Mouse (Mus musculus): Measurements from ENCODE around the gene Prkacb. TPM values are rescaled to one million over a fixed set of nuclear protein-coding genes. Genes with fewer than 3 reads are reported as not detected.

The Prkacb gene
- polyA plus RNA-seq (2016; fragmentation: Nextera tagmentation; extraction: Ambion mirVana) = 22.2 and 23.9 TPM in 2 replicates

DNA sequence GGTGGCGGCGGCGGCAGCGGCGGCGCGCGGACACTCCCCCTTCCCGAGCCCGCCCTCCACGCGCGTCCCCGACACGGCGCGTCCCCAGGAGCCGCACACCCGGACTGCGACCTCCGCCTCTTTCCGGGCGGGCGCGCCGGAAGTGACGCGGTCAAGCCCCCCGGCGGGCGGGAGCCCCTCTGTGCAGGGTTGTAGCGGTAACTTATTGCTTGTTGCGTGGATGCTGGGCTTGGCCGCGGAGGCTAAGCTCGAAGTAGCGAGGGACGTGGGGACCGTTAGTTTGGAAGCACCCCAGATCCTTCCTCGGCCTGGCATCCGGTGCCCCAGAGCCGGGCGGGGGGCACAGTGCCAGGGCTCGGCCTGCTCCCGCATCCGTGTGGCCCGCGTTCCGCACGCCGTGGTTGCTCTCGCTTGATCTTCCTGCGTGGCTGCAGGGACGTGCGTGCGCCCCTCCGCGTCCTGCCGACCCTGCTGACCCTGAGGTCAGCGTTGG, at the start of gene Prkacb:
Gene Prkacb, minus strand, starts transcription at position 90 of the 493 bp plus-strand sequence.
- H3K27ac ChIP-seq = peak within 1 kb of the TSS; percentile 69
- peaks cover 12% of the 10 kb centered on the region for H3K4me1 ChIP-seq
- peak within 1 kb of the TSS; percentile 79 for H3K9ac ChIP-seq
- peak within 1 kb of the TSS; percentile 89 for H3K4me2 ChIP-seq
- ATAC-seq = peak; percentile 89
- H3K4me3 ChIP-seq = peak within 1 kb of the TSS; percentile 78
- H3K9me3 ChIP-seq (replicated peaks) = no peaks in the 10 kb centered on the region
- no peaks in the 10 kb centered on the region for H3K36me3 ChIP-seq
- H3K27me3 ChIP-seq (replicated peaks) = no peaks in the 10 kb centered on the region
- under 1% methylated on average over 60 of the region's 60 CpGs for WGBS (ENCODE audit: insufficient replicate concordance)

DNA sequence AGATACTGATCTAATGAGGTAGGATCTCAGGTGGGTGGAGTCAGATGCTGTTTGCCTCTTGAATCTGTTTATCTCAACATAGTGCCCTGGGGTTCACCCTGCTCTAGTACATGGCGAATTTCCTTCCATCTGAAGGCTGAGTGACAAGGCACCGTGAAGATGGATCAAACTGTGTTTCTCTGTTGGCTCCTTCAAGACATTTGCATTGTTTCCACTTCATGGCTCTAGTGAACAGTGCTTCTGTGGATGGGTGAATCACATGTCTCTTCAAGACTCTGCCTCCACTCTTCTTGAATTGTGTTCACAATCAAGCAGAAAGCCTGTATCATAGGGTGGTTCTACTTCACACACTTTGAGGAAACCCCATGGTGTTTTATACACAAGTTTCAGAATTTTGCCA, 47.5 kb upstream of the Prkacb start:
- 68% methylated on average over 2 of the region's 2 CpGs for WGBS (ENCODE audit: insufficient replicate concordance)

DNA sequence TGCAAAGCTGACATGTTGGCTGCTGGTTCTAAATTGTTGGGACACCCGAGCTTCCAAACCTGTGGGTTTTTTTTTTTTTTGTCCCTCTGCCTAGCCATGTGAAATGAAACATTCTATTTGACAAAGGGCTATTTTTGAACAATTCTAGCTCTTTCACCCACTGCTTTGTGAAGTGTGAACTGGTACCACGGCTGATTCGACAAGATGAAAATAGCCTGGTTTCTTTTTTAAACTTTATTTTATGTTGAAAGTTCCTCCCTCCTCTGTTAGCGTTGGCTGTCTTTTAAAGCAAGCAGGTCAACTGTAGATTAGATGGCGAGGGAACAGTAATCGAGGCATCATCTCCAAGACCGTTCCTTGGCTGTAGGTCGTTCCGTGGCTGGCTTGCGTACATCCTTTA, 44.6 kb upstream of the Prkacb start:
- Histone ChIP-seq H3K36me3 (no peaks in the 10 kb centered on the region), H3K9me3 (replicated peaks) (no peaks in the 10 kb centered on the region), H3K27me3 (replicated peaks) (peaks cover 14% of the 10 kb centered on the region), H3K27ac (no peak overlapping the region), H3K4me3 (no peak overlapping the region), H3K4me1 (no peaks in the 10 kb centered on the region), H3K9ac (no peak overlapping the region), H3K4me2 (no peak overlapping the region)
- 76% methylated on average over 10 of the region's 10 CpGs for WGBS (ENCODE audit: insufficient replicate concordance)
- no peak for ATAC-seq

More for the DNA sequence above, 47.5 kb upstream of the Prkacb start:
- Histone ChIP-seq H3K27me3 (replicated peaks) (no peaks in the 10 kb centered on the region), H3K9ac (no peak overlapping the region), H3K36me3 (no peaks in the 10 kb centered on the region), H3K27ac (no peak overlapping the region), H3K9me3 (replicated peaks) (no peaks in the 10 kb centered on the region), H3K4me2 (no peak overlapping the region), H3K4me3 (no peak overlapping the region), H3K4me1 (no peaks in the 10 kb centered on the region)
- ATAC-seq = no peak

DNA sequence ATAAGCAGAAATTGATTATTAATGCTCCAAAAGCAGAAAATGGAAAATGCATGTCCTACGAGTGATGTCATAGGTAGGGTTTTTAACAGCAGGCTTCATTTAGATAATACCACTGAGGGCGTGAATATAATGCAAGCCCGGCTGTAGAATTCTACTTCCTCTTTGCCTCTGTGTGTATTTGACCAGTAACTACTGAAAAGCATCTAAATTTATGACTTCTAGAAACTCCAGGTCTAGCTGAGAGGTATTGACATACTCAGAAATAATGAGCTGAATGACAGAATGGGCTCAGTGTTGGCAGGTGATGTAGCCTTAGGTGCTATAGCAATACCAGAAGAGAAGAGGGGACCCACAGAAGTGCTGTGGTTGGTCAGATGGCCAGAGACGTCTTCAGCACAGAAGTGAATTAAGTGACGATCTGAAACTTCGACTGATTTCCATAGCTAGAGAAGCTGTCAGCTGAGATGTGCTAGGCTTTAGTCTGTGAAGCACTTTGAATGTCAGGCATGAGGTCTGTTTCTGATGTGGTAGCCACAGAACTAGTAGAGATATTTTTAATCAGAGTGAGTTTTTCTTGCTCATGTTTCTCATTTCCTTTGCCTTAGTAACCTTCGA, 41.8 kb upstream of the Prkacb start:
- Histone ChIP-seq H3K4me2 (no peak overlapping the region), H3K27ac (no peak overlapping the region), H3K9me3 (replicated peaks) (no peaks in the 10 kb centered on the region), H3K27me3 (replicated peaks) (peaks cover 18% of the 10 kb centered on the region), H3K4me1 (no peaks in the 10 kb centered on the region), H3K9ac (no peak overlapping the region), H3K36me3 (no peaks in the 10 kb centered on the region), H3K4me3 (no peak overlapping the region)
- ATAC-seq = no peak
- WGBS (ENCODE audit: insufficient replicate concordance) = 53% methylated on average over 7 of the region's 7 CpGs

DNA sequence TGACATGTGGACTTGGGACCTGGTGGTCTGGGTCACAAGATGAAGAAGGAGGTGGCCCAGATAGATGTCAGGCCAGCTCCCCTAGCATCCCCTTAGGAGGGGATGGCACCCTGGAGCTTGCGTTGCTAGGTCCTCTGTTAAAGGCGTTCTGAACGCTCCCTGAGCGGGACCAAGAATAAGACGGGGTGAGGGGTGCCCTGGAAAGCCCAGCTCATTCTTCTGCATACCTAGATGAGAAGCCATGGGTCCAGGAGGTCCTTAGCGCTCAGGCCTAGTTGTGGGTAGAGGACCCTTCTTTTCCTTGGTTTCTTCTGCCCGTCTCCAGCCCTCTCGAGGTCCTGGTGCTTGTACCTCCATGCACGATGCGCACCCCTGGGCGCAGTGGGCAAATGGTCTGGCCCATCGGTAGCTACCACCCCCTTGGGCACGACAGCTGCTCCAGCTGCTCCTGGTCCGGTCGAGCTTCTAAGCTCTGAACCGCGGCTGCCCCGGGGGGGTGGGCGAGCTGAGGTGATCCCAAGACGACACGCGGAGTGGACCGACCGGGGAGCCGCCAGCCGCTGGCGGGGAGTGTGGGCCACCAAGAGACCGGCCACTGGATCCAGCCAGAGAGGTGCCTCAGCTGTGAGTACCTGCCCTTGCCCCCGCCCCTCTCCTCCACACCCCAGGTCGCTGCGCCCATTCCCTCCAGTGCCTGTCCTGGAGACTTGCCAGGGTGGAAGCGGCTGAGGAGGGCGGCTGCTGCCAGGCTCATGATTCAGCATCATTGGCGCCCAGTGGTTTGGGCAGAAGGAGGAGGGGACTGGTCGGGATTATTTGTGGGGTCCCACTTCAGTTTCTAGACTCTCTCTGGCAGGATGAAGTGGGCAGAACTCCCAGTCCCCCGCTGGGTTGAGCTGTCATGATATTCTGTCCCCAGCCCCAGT, 39.4 kb upstream of the Prkacb start, which contains the start of gene Ttll7:
Gene Ttll7, plus strand, starts transcription at position 402 of the 926 bp plus-strand sequence.
- peak within 1 kb of the TSS; percentile 56 for H3K4me3 ChIP-seq
- peak within 1 kb of the TSS; percentile 73 for H3K4me2 ChIP-seq
- H3K9ac ChIP-seq = peak within 1 kb of the TSS; percentile 44; the same call in 1 of the 2 replicates
- no peaks in the 10 kb centered on the region for H3K9me3 ChIP-seq (replicated peaks)
- H3K4me1 ChIP-seq = no peaks in the 10 kb centered on the region
- no peaks in the 10 kb centered on the region for H3K36me3 ChIP-seq
- 3% methylated on average over 35 of the region's 36 CpGs for WGBS (ENCODE audit: insufficient replicate concordance)
- peak; percentile 81 for ATAC-seq
- no peak within 1 kb of the TSS for H3K27ac ChIP-seq
- peaks cover 18% of the 10 kb centered on the region for H3K27me3 ChIP-seq (replicated peaks)

DNA sequence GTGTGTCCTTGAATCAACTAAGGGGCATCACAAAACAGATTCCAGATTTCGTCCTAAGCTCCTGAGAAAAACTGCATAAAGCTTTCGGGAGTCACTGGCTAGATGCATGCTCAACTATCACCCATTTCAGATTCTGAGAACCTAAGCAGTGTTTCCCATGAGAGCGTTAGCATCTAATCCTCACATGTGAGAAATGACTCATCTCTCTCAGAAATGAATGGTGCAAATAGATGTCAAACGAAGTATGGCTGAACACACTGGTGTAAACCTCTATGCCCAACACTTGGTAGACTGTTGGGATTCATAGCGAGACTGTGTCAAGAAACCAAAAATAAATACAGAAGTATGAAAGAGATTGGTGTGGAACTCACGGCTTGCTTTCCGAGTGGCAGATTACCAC, 36.6 kb upstream of the Prkacb start:
- H3K27ac ChIP-seq = no peak overlapping the region
- 69% methylated on average over 7 of the region's 7 CpGs for WGBS (ENCODE audit: insufficient replicate concordance)
- H3K36me3 ChIP-seq = no peaks in the 10 kb centered on the region
- H3K4me1 ChIP-seq = no peaks in the 10 kb centered on the region
- no peak overlapping the region for H3K9ac ChIP-seq
- H3K4me3 ChIP-seq = no peak overlapping the region
- peaks cover 18% of the 10 kb centered on the region for H3K27me3 ChIP-seq (replicated peaks)
- no peak overlapping the region for H3K4me2 ChIP-seq
- ATAC-seq = no peak
- no peaks in the 10 kb centered on the region for H3K9me3 ChIP-seq (replicated peaks)

DNA sequence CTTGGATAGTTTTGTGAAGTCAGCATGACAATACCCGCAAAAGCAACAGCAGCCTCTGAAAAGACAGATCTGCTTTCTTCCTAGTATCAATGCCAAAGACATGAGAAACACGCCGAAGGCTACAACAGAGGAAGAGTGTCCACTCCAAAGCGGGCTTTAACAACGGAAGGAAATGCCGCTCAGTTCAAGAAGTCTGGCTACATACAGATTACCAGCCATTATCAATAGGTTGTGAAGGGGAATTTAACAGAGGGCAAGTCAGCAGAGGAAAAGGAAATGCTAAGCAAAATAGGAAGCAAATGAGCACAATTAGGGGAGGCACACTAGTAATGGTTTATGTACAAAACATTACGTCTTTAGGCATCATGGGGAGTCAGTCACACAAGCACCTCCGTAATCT, 35.3 kb upstream of the Prkacb start:
- H3K27ac ChIP-seq = no peak overlapping the region
- 65% methylated on average over 8 of the region's 8 CpGs for WGBS (ENCODE audit: insufficient replicate concordance)
- no peak overlapping the region for H3K4me3 ChIP-seq
- no peak overlapping the region for H3K9ac ChIP-seq
- H3K4me2 ChIP-seq = no peak overlapping the region
- H3K9me3 ChIP-seq (replicated peaks) = no peaks in the 10 kb centered on the region
- H3K4me1 ChIP-seq = no peaks in the 10 kb centered on the region
- H3K27me3 ChIP-seq (replicated peaks) = peaks cover 9% of the 10 kb centered on the region
- no peak for ATAC-seq
- no peaks in the 10 kb centered on the region for H3K36me3 ChIP-seq

DNA sequence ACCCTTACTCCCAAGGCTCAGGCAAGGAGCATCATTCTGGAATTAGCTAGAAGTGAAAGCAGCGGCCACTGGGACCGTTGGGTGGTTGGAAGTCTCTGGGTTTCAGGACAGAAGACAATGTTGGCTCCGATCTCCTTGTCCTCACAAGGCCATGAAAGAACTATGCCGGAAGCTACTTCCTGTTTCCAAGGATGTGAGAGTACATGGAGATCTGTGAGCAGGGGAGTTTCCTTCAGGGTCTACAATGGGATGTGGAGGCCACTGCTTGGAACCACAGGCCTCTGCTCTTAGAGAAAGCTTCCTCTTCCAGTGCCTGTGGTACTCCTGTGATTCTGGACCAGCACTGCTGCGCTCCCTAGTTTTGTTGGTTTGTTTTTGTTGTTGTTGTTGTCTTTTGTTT, 33.4 kb upstream of the Prkacb start:
- Histone ChIP-seq H3K36me3 (no peaks in the 10 kb centered on the region), H3K9ac (no peak overlapping the region)
- WGBS (ENCODE audit: insufficient replicate concordance) = 66% methylated on average over 5 of the region's 5 CpGs

DNA sequence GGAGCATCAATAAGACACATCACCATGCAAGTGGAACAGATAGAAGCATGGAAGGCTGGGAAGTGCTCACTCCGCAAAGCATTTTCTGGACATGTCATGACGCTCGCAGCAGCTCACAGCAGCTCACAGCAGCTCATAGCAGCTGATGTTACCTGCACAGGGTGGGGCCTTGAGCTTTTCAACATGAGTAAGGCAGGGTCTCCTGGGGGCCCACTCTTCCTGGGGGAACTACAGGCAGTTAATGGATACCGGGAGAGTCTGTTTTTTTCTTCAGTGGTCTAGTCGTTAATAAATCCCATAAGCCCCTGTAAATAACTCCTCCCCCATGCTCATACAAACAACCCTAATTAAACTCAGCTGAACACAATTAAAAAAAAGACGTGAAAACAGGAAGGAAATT, 30.7 kb upstream of the Prkacb start:
- WGBS (ENCODE audit: insufficient replicate concordance) = 70% methylated on average over 6 of the region's 6 CpGs
- ATAC-seq = no peak
- no peak overlapping the region for H3K9ac ChIP-seq
- H3K9me3 ChIP-seq (replicated peaks) = no peaks in the 10 kb centered on the region
- no peaks in the 10 kb centered on the region for H3K36me3 ChIP-seq
- H3K4me2 ChIP-seq = no peak overlapping the region
- no peak overlapping the region for H3K27ac ChIP-seq
- H3K27me3 ChIP-seq (replicated peaks) = no peaks in the 10 kb centered on the region
- no peaks in the 10 kb centered on the region for H3K4me1 ChIP-seq
- no peak overlapping the region for H3K4me3 ChIP-seq

More for the DNA sequence above, 33.4 kb upstream of the Prkacb start:
- Histone ChIP-seq H3K9me3 (replicated peaks) (no peaks in the 10 kb centered on the region), H3K4me3 (no peak overlapping the region), H3K27ac (no peak overlapping the region), H3K4me2 (no peak overlapping the region), H3K4me1 (no peaks in the 10 kb centered on the region), H3K27me3 (replicated peaks) (no peaks in the 10 kb centered on the region)
- ATAC-seq = no peak

DNA sequence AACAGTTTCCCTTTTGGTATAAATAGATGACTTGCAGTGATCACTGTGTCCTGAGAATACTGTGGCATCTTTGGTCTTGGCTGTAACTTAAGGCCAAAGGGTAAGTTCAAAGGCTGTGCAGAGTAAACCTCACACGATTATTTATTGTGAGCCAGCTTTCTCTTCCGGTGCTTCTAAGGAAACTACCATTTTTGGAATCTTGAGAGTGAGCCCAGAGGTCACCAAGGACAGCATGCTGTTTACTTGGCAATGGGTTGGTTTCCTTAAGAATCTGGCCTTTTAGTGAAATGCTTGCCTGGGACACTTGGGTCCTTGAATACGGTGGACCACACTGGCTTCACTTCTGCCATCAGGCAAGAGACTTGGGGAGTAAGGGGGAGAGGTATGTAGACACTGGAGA, 30.0 kb upstream of the Prkacb start:
- H3K4me2 ChIP-seq = no peak overlapping the region
- no peaks in the 10 kb centered on the region for H3K27me3 ChIP-seq (replicated peaks)
- H3K36me3 ChIP-seq = no peaks in the 10 kb centered on the region
- 63% methylated on average over 3 of the region's 3 CpGs for WGBS (ENCODE audit: insufficient replicate concordance)
- no peak overlapping the region for H3K4me3 ChIP-seq
- no peaks in the 10 kb centered on the region for H3K4me1 ChIP-seq
- no peak overlapping the region for H3K27ac ChIP-seq
- ATAC-seq = no peak
- H3K9ac ChIP-seq = no peak overlapping the region
- no peaks in the 10 kb centered on the region for H3K9me3 ChIP-seq (replicated peaks)

DNA sequence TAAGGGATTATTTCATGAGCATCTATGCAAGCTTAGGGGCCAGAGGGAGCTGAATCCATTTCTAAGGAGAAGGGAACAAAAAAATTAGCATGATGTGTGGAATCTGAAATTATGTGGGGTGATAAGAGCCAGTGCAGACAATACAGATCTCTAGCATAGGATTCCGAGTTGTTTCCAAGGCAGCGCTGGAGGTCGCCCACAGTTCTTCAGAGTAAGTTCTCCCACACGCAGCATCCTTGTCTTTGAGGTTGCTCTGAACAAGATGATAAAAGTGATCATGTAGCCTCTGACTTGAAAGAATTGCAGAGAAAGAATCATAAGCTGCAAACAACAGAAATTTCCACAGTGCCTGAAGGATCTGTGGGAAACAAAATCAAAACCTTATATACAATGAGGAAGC, 7.9 kb upstream of the Prkacb start:
- WGBS (ENCODE audit: insufficient replicate concordance) = 74% methylated on average over 4 of the region's 4 CpGs
- no peak overlapping the region for H3K4me3 ChIP-seq
- H3K4me2 ChIP-seq = no peak overlapping the region
- H3K36me3 ChIP-seq = no peaks in the 10 kb centered on the region
- no peaks in the 10 kb centered on the region for H3K4me1 ChIP-seq
- no peaks in the 10 kb centered on the region; the same call in 1 of the 2 replicates for H3K27me3 ChIP-seq (replicated peaks)
- H3K27ac ChIP-seq = no peak overlapping the region
- no peak overlapping the region for H3K9ac ChIP-seq
- no peak for ATAC-seq
- H3K9me3 ChIP-seq (replicated peaks) = no peaks in the 10 kb centered on the region

DNA sequence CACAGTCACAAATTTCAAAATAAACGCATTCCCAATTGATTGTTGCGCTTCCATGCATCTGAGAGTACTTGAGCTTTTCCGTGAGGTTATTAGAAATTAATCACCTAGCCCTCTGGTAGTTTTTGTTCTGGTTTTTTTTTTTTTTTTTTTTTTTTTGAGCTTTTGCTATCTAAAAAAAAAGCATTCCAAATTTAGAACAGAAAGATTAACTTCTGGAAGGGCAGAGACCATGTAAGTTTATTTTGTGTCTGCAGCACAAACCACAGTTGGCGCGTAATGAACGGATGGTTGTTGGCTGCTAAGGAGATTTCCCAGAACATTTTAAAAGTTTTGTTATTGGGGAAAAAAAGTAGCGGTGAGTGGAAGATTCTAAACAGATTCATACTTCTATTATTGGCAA, 834 bp upstream of the Prkacb start:
- no peaks in the 10 kb centered on the region for H3K27me3 ChIP-seq (replicated peaks)
- H3K9ac ChIP-seq = peak overlapping the region; percentile 79
- peak overlapping the region; percentile 78 for H3K4me3 ChIP-seq
- H3K4me2 ChIP-seq = peak overlapping the region; percentile 89
- ATAC-seq = no peak
- H3K36me3 ChIP-seq = no peaks in the 10 kb centered on the region
- 54% methylated on average over 7 of the region's 7 CpGs for WGBS (ENCODE audit: insufficient replicate concordance)
- no peaks in the 10 kb centered on the region for H3K9me3 ChIP-seq (replicated peaks)
- H3K4me1 ChIP-seq = peaks cover 12% of the 10 kb centered on the region
- H3K27ac ChIP-seq = peak overlapping the region; percentile 69; the same call in 1 of the 2 replicates

Measured in liver, embryonic 12.5 days (tissue).